Mouse (Mus musculus): Measurements from ENCODE around the gene Fam155a. TPM values are rescaled to one million over a fixed set of nuclear protein-coding genes. Genes with fewer than 3 reads are reported as not detected.
"Not testable (repeated sequence)": the region's sequence is repeated elsewhere in the genome, so short reads cannot be mapped to it uniquely, and the experiment has no call there.

The Fam155a gene
- polyA plus RNA-seq, 1 experiment from 2014 or later = 31.5 TPM

GRCm38 (mm10) chr8:9408480-9408879 lies 362.5 kb downstream of the Fam155a start:
- H3K4me1 ChIP-seq (ENCODE audit: control insufficient read depth, insufficient read depth, low read length) = no peaks in the 10 kb centered on the region
- H3K4me3 ChIP-seq (ENCODE audit: low read depth, low read length) = no peak overlapping the region
- H3K4me2 ChIP-seq (ENCODE audit: low read length) = no peak overlapping the region
- H3K9me3 ChIP-seq (replicated peaks; ENCODE audit: control insufficient read depth, low read length, poor library complexity, severe bottlenecking) = no peaks in the 10 kb centered on the region
- no peak overlapping the region for H3K9ac ChIP-seq (ENCODE audit: low read depth, low read length)
- no peaks in the 10 kb centered on the region for H3K36me3 ChIP-seq (ENCODE audit: control insufficient read depth, insufficient read depth, low read length)
- ATAC-seq = no peak
- H3K27me3 ChIP-seq (ENCODE audit: control insufficient read depth, insufficient read depth, low read depth, low read length) = no peaks in the 10 kb centered on the region
- WGBS = 61% methylated on average over 5 of the region's 5 CpGs
- no peak overlapping the region for H3K27ac ChIP-seq (ENCODE audit: low read length)

- Histone ChIP-seq H3K36me3 (ENCODE audit: control insufficient read depth, insufficient read depth, low read length) (no peaks in the 10 kb centered on the region), H3K9me3 (replicated peaks; ENCODE audit: control insufficient read depth, low read length, poor library complexity, severe bottlenecking) (no peaks in the 10 kb centered on the region), H3K4me3 (ENCODE audit: low read depth, low read length) (no peak overlapping the region), H3K4me2 (ENCODE audit: low read length) (no peak overlapping the region), H3K4me1 (ENCODE audit: control insufficient read depth, insufficient read depth, low read length) (no peaks in the 10 kb centered on the region), H3K27ac (ENCODE audit: low read length) (no peak overlapping the region), H3K27me3 (ENCODE audit: control insufficient read depth, insufficient read depth, low read depth, low read length) (no peaks in the 10 kb centered on the region), H3K9ac (ENCODE audit: low read depth, low read length) (no peak overlapping the region)
- 92% methylated on average over 6 of the region's 6 CpGs for WGBS
- no peak for ATAC-seq
Observed at GRCm38 (mm10) chr8:9406204-9406603, 364.8 kb downstream of the Fam155a start.

GRCm38 (mm10) chr8:9404651-9405050 lies 366.3 kb downstream of the Fam155a start:
- Histone ChIP-seq H3K4me2 (ENCODE audit: low read length) (no peak overlapping the region), H3K4me1 (ENCODE audit: control insufficient read depth, insufficient read depth, low read length) (no peaks in the 10 kb centered on the region), H3K9me3 (replicated peaks; ENCODE audit: control insufficient read depth, low read length, poor library complexity, severe bottlenecking) (no peaks in the 10 kb centered on the region), H3K27me3 (ENCODE audit: control insufficient read depth, insufficient read depth, low read depth, low read length) (no peaks in the 10 kb centered on the region), H3K4me3 (ENCODE audit: low read depth, low read length) (no peak overlapping the region), H3K36me3 (ENCODE audit: control insufficient read depth, insufficient read depth, low read length) (no peaks in the 10 kb centered on the region), H3K27ac (ENCODE audit: low read length) (no peak overlapping the region), H3K9ac (ENCODE audit: low read depth, low read length) (no peak overlapping the region)
- 87% methylated on average over 3 of the region's 3 CpGs for WGBS
- ATAC-seq = no peak

GRCm38 (mm10) chr8:9402393-9402792 lies 368.6 kb downstream of the Fam155a start:
- H3K27me3 ChIP-seq (ENCODE audit: control insufficient read depth, insufficient read depth, low read depth, low read length) = no peaks in the 10 kb centered on the region
- peaks cover 10% of the 10 kb centered on the region for H3K4me1 ChIP-seq (ENCODE audit: control insufficient read depth, insufficient read depth, low read length)
- H3K27ac ChIP-seq (ENCODE audit: low read length) = no peak overlapping the region
- no peak overlapping the region for H3K9ac ChIP-seq (ENCODE audit: low read depth, low read length)
- H3K9me3 ChIP-seq (replicated peaks; ENCODE audit: control insufficient read depth, low read length, poor library complexity, severe bottlenecking) = no peaks in the 10 kb centered on the region
- 66% methylated on average over 4 of the region's 4 CpGs for WGBS
- ATAC-seq = no peak
- H3K4me2 ChIP-seq (ENCODE audit: low read length) = no peak overlapping the region
- no peak overlapping the region for H3K4me3 ChIP-seq (ENCODE audit: low read depth, low read length)
- H3K36me3 ChIP-seq (ENCODE audit: control insufficient read depth, insufficient read depth, low read length) = no peaks in the 10 kb centered on the region

- Histone ChIP-seq H3K4me1 (ENCODE audit: control insufficient read depth, insufficient read depth, low read length) (peaks cover 10% of the 10 kb centered on the region), H3K27me3 (ENCODE audit: control insufficient read depth, insufficient read depth, low read depth, low read length) (no peaks in the 10 kb centered on the region), H3K4me2 (ENCODE audit: low read length) (no peak overlapping the region), H3K27ac (ENCODE audit: low read length) (no peak overlapping the region; the same call in 1 of the 2 replicates), H3K36me3 (ENCODE audit: control insufficient read depth, insufficient read depth, low read length) (no peaks in the 10 kb centered on the region), H3K4me3 (ENCODE audit: low read depth, low read length) (no peak overlapping the region), H3K9ac (ENCODE audit: low read depth, low read length) (no peak overlapping the region), H3K9me3 (replicated peaks; ENCODE audit: control insufficient read depth, low read length, poor library complexity, severe bottlenecking) (no peaks in the 10 kb centered on the region)
- peak; percentile 56; the same call in 1 of the 2 replicates for ATAC-seq
- WGBS = 59% methylated on average over 3 of the region's 3 CpGs
Observed at GRCm38 (mm10) chr8:9398606-9399263, 372.2 kb downstream of the Fam155a start.

- Histone ChIP-seq H3K4me2 (ENCODE audit: low read length) (no peak overlapping the region), H3K9me3 (replicated peaks; ENCODE audit: control insufficient read depth, low read length, poor library complexity, severe bottlenecking) (no peaks in the 10 kb centered on the region), H3K27me3 (ENCODE audit: control insufficient read depth, insufficient read depth, low read depth, low read length) (no peaks in the 10 kb centered on the region), H3K4me3 (ENCODE audit: low read depth, low read length) (no peak overlapping the region), H3K4me1 (ENCODE audit: control insufficient read depth, insufficient read depth, low read length) (peaks cover 10% of the 10 kb centered on the region), H3K27ac (ENCODE audit: low read length) (no peak overlapping the region), H3K36me3 (ENCODE audit: control insufficient read depth, insufficient read depth, low read length) (no peaks in the 10 kb centered on the region), H3K9ac (ENCODE audit: low read depth, low read length) (no peak overlapping the region)
- ATAC-seq = no peak
- WGBS = 53% methylated on average over 6 of the region's 6 CpGs
Observed at GRCm38 (mm10) chr8:9398040-9398439, 372.9 kb downstream of the Fam155a start.

- no peak for ATAC-seq
- Histone ChIP-seq H3K9me3 (replicated peaks; ENCODE audit: control insufficient read depth, low read length, poor library complexity, severe bottlenecking) (no peaks in the 10 kb centered on the region), H3K27ac (ENCODE audit: low read length) (no peak overlapping the region), H3K27me3 (ENCODE audit: control insufficient read depth, insufficient read depth, low read depth, low read length) (no peaks in the 10 kb centered on the region), H3K4me1 (ENCODE audit: control insufficient read depth, insufficient read depth, low read length) (peaks cover 10% of the 10 kb centered on the region), H3K4me2 (ENCODE audit: low read length) (no peak overlapping the region), H3K9ac (ENCODE audit: low read depth, low read length) (no peak overlapping the region), H3K4me3 (ENCODE audit: low read depth, low read length) (no peak overlapping the region), H3K36me3 (ENCODE audit: control insufficient read depth, insufficient read depth, low read length) (no peaks in the 10 kb centered on the region)
- WGBS = 90% methylated on average over 5 of the region's 5 CpGs
Observed at GRCm38 (mm10) chr8:9394670-9395069, 376.3 kb downstream of the Fam155a start.

GRCm38 (mm10) chr8:9393246-9393645 lies 377.7 kb downstream of the Fam155a start:
- H3K9ac ChIP-seq (ENCODE audit: low read depth, low read length) = no peak overlapping the region
- ATAC-seq = no peak
- H3K4me3 ChIP-seq (ENCODE audit: low read depth, low read length) = no peak overlapping the region
- 53% methylated on average over 2 of the region's 2 CpGs for WGBS
- no peaks in the 10 kb centered on the region for H3K36me3 ChIP-seq (ENCODE audit: control insufficient read depth, insufficient read depth, low read length)
- no peak overlapping the region for H3K27ac ChIP-seq (ENCODE audit: low read length)
- no peaks in the 10 kb centered on the region for H3K9me3 ChIP-seq (replicated peaks; ENCODE audit: control insufficient read depth, low read length, poor library complexity, severe bottlenecking)
- peaks cover 1% of the 10 kb centered on the region for H3K4me1 ChIP-seq (ENCODE audit: control insufficient read depth, insufficient read depth, low read length)
- H3K4me2 ChIP-seq (ENCODE audit: low read length) = no peak overlapping the region
- no peaks in the 10 kb centered on the region for H3K27me3 ChIP-seq (ENCODE audit: control insufficient read depth, insufficient read depth, low read depth, low read length)

- not testable (repeated sequence) for H3K27ac ChIP-seq (ENCODE audit: low read length); H3K36me3 ChIP-seq (ENCODE audit: control insufficient read depth, insufficient read depth, low read length); H3K9me3 ChIP-seq (replicated peaks; ENCODE audit: control insufficient read depth, low read length, poor library complexity, severe bottlenecking); ATAC-seq; H3K9ac ChIP-seq (ENCODE audit: low read depth, low read length); H3K4me3 ChIP-seq (ENCODE audit: low read depth, low read length); H3K4me1 ChIP-seq (ENCODE audit: control insufficient read depth, insufficient read depth, low read length); H3K4me2 ChIP-seq (ENCODE audit: low read length); H3K27me3 ChIP-seq (ENCODE audit: control insufficient read depth, insufficient read depth, low read depth, low read length)
- 94% methylated on average over 2 of the region's 2 CpGs for WGBS
Observed at GRCm38 (mm10) chr8:9390229-9390628, 380.7 kb downstream of the Fam155a start.

Data from midbrain, embryonic 16.5 days (tissue).